Mouse (Mus musculus) layer of hippocampus, postnatal 36 days (tissue): ENCODE results near the gene Taf1b. TPM values are rescaled to one million over a fixed set of nuclear protein-coding genes. Genes with fewer than 3 reads are reported as not detected.
"Not testable (repeated sequence)": the region's sequence is repeated elsewhere in the genome, so short reads cannot be mapped to it uniquely, and the experiment has no call there.

Experiments used
- DNase-seq, 2 experiments: peaks; one replicate each; pipeline ENCODE4 v3.0.0; 2022
- total RNA-seq, 2 experiments: library from RNA; stranded (reverse); gene quantifications; 2 replicates each; pipeline ENCODE4 v1.2.3; 2021

Gene Taf1b
- 10 to 100 TPM; 29.4 to 31.0 TPM for total RNA-seq

- DNase-seq, result peak; percentile 84 to 85
Measured at GRCm38 (mm10) chr12:24498150-24498840, at the start of gene Taf1b. TSS of gene Taf1b (plus strand) at chr12:24498359.

GRCm38 (mm10) chr12:24460406-24460805, 37.8 kb upstream of the Taf1b start:
- DNase-seq, result no peak

- peak in 1 of 2 experiments; percentile 8 for DNase-seq
Measured at GRCm38 (mm10) chr12:24462121-24462520, 36.0 kb upstream of the Taf1b start.

- DNase-seq, result not testable (repeated sequence)
Measured at GRCm38 (mm10) chr12:24463490-24463889, 34.7 kb upstream of the Taf1b start.

- DNase-seq, result no peak
Measured at GRCm38 (mm10) chr12:24468966-24469365, 29.2 kb upstream of the Taf1b start.

GRCm38 (mm10) chr12:24470943-24471342, 27.2 kb upstream of the Taf1b start:
- DNase-seq, result peak; percentile 40

DNA sequence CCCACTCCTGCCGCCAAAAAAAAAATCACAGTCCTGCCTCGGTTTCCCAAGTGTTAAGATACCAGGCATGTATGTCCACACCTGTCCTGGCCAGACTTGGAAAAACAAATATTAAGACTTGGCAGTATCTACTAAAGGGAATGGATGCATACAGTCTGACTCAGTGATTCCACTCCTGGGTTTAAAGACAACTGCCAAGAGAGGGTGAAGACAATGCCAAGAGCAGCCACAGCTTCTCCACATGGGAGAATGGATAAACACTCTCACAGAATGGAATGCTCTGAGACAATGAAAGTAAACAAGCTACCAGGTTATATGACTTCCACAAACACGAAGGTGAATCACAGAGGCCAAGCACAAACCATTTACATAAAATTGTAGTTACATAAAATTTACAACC, 24.9 kb upstream of the Taf1b start:
- no peak for DNase-seq

DNA sequence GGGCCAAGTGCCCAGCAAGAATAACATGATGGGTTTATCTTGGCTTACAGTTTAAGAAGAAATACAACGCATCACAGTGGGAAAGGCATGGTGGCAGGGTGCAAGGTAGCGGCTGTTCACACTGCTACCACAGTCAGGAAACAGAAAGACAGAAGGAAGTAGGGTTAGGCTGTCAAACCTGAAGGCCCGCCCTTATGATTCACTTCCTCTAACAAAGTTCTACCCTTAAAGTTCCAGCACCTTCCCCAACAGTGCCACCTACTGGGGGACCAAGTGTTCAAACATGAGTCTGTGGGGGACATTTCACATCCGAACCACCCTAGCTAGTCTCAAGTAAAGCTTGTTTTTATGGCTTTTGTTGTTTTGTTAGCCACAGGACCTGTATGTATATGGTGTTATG, 13.2 kb upstream of the Taf1b start:
- no peak for DNase-seq

DNA sequence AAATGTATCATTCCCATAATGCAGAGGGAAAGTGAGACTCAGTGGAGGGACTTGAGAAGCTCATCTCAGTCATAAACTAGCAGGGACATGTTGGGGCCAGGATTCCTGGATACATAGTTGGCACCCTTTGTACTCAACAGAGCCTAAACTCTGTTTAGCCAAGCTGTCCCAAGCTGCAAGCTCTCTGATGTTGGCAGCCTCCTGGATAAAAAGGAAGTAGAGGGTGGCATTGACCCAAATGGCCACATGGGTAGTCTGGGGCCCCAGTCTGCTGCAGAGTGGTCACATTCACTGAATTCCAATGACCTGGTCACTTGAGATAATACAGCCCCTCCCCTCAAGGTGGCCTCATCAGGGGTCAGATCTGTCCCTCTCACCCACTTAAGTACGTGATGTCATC, 11.3 kb upstream of the Taf1b start:
- no peak for DNase-seq

DNA sequence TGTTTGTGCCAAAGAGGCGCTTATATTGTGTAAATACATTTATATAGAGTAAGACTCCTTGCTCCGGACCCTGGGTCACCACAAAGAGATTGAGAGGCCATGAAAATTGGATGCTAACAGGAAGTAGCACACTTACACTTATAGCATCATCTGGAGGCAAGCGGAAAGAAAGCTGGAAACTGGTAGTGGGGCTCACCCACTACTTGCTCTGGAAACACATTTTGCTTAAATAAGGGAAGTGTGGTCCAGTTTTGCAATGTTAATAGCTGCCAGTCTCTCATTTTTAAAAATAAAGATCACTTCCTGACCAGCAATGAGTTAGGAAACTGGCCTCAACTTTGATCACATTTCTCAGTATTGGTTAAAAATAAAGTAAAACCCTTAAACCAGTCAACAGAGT, 5.7 kb upstream of the Taf1b start:
- DNase-seq, result not testable (repeated sequence)

GRCm38 (mm10) chr12:24493011-24493410, 5.1 kb upstream of the Taf1b start:
- DNase-seq, result no peak

GRCm38 (mm10) chr12:24493412-24493811, 4.7 kb upstream of the Taf1b start:
- DNase-seq, result no peak

DNA sequence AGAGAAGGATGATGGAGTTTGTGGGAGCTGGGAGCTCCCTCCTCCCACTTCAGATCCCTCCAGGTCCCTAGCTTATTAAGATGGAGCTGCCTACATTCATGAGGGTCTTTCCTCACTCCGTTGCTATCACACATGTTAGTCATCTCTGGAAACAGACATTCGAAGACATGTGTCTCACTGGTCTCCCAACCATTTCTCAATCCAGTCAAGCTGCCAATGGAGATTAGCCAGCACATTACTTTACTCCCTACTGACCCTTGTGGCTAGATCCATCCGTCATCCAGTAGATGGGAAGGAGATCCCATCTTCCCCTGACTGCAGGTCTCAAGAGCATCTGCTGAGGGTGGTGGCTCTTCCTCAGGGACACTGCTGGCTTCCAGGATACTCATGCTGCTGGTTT, 3.4 kb upstream of the Taf1b start:
- not testable (repeated sequence) for DNase-seq

DNA sequence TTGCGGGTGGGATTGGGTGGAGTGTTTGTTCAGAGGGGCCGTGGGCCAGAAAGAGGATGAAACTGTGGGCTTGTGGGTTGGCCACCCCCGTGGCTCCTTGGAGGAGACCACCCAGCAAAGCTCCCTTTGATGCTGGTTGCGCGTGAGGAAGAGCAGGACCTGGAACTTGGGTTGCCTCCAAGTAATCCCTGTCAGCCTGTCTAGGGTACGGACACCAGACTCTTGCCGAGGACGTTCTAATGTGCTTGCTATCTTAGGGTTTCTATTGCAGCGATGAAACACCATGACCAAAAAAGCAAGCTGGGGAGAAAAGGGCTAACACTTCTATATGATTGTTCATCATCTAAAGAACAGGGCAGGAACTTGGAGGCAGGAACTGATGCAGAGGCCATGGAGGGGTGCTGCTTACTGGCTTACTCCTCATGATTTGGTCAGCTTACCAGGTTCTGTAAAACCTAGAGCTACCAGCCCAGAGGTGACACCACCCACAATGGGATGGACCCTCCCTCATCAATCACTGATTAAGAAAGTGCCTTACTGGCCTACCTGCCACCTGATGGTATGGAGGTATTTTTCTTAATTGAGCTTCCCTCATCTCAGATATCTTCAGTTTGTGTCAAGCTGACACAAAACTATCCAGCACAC, 804 bp downstream of the Taf1b start:
- peak in 1 of 2 experiments; percentile 4 for DNase-seq

- no peak for DNase-seq
Measured at GRCm38 (mm10) chr12:24517118-24517517, 19.0 kb downstream of the Taf1b start.

- DNase-seq, result no peak
Measured at GRCm38 (mm10) chr12:24521076-24521475, 22.9 kb downstream of the Taf1b start.

DNA sequence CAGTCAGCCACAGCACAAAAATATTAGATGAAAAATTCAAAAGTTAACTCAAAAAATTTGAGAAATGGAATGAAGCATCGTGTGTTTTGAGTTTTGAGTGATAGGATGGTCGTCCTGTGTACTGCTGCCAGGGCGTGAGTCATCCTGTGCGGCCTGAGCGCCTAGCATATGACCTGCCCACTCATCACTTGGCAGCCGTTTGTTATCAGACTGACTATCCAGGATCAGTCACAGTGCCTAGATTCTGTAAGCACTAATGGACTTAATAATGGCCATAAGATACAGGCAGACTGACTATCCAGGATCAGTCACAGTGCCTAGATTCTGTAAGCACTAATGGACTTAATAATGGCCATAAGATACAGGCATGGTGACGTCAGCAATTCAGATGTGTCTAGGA, 26.9 kb downstream of the Taf1b start:
- DNase-seq, result not testable (repeated sequence)

GRCm38 (mm10) chr12:24536390-24536789, 38.2 kb downstream of the Taf1b start:
- DNase-seq, result no peak

GRCm38 (mm10) chr12:24537201-24537600, 39.0 kb downstream of the Taf1b start:
- no peak for DNase-seq

- DNase-seq, result peak in 1 of 2 experiments; percentile 15
Measured at GRCm38 (mm10) chr12:24537965-24538364, 39.8 kb downstream of the Taf1b start.

GRCm38 (mm10) chr12:24541426-24542154, 43.4 kb downstream of the Taf1b start:
- DNase-seq, result no peak

- DNase-seq, result no peak
Measured at GRCm38 (mm10) chr12:24547686-24548085, 49.5 kb downstream of the Taf1b start.

DNA sequence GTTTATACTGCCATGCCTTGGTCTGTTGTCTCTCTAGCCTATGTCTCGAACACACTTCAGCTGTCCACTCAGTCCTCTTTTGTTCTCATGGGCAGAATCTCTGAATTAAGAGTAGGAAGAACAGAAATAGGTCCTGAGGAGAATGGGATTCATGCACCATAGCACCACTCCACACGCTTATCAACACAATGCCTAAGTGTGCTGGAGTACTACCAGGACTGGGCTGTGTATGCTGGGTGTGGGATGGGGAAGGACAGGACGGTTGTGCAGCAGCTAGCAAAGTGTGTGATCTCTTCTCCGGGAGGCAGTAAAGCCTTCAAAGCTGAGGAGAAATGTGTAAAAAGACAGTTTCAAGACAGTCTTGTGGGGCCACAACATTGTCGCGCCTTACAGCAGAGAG, 50.7 kb downstream of the Taf1b start:
- no peak for DNase-seq

- DNase-seq, result no peak
Measured at GRCm38 (mm10) chr12:24552531-24552930, 54.4 kb downstream of the Taf1b start.
